Mouse (Mus musculus) cerebellum, adult 2 months (tissue): Measurements from ENCODE around the gene Fam196b.

Experiments used
- CTCF ChIP-seq: fragments of 200-500 bp; IDR thresholded peaks from 2 replicates; pipeline ENCODE4 v1.5.1; 2011; ENCODE audit warnings: low read depth, mild to moderate bottlenecking, control low read depth, low read length, moderate library complexity, borderline replicate concordance; ENCODE audit not compliant: insufficient read depth
- POLR2A ChIP-seq: fragments of 200-500 bp; IDR thresholded peaks from 2 replicates; pipeline ENCODE4 v1.6.1; 2011; ENCODE audit warnings: low read length, control low read depth, borderline replicate concordance; ENCODE audit not compliant: insufficient read depth

GRCm38 (mm10) chr11:34291304-34291703 lies 23.3 kb upstream of the Fam196b start:
- TF ChIP-seq POLR2A, result no peak
- TF ChIP-seq CTCF, result no peak
